22 mouse cellular contexts compared by ENCODE assay signal in genomic region chr6:24600726-24601125, GRCm38 (mm10). TPM values are rescaled to one million over a fixed set of nuclear protein-coding genes. Genes with fewer than 3 reads are reported as not detected.
"Had no signal": no experiment of that assay in that cellular context is flagged by ENCODE, and none has a peak within 500 bp of the region (broad histone marks: within the 10 kb centered on the region; RNA-seq: fewer than 3 reads in every experiment).

No protein-coding gene starts in this region.

- DNase-seq: kidney, postnatal 36 days; layer of hippocampus, adult 9-11 months; layer of hippocampus, postnatal 36 days; left cerebral cortex, postnatal 4 days; lung, adult 18-20 months; lung, postnatal 36 days; retina, postnatal 1 day; right cerebral cortex, postnatal 4 days; spleen, adult 18-20 months; thymus, adult 18-20 months; thymus, postnatal 14 days had no signal

- H3K9ac ChIP-seq: limb, embryonic 13.5 days; liver, embryonic 14.5 days; midbrain, embryonic 15.5 days; neural tube, embryonic 13.5 days had no signal

- H3K27ac ChIP-seq: kidney, postnatal 0 days; limb, embryonic 13.5 days; liver, embryonic 14.5 days; midbrain, embryonic 15.5 days; neural tube, embryonic 13.5 days had no signal

- H3K4me3 ChIP-seq: limb, embryonic 13.5 days; midbrain, embryonic 15.5 days; neural tube, embryonic 13.5 days had no signal

- ATAC-seq: midbrain, embryonic 15.5 days had no signal

- H3K27me3 ChIP-seq: limb, embryonic 13.5 days; midbrain, embryonic 15.5 days; neural tube, embryonic 13.5 days had no signal

- H3K4me2 ChIP-seq: limb, embryonic 13.5 days; midbrain, embryonic 15.5 days; neural tube, embryonic 13.5 days had no signal

- H3K9me3 ChIP-seq: limb, embryonic 13.5 days; midbrain, embryonic 15.5 days; neural tube, embryonic 13.5 days had no signal

- H3K36me3 ChIP-seq: limb, embryonic 13.5 days; midbrain, embryonic 15.5 days; neural tube, embryonic 13.5 days had no signal

- H3K4me1 ChIP-seq: limb, embryonic 13.5 days; midbrain, embryonic 15.5 days; neural tube, embryonic 13.5 days had no signal

RNA-seq across cellular contexts. Expression of gene Lmod2, which starts 3.2 kb away (rescaled TPM):
- total RNA-seq: layer of hippocampus, adult 18-20 months; layer of hippocampus, postnatal 36 days; left cerebral cortex, postnatal 4 days; megakaryocyte progenitor cell, adult 5-6 weeks; monocyte, adult 5-6 weeks had no signal
- polyA plus RNA-seq: kidney, postnatal 0 days; liver, adult 2 months; midbrain, embryonic 15.5 days; stomach, embryonic 14.5 days; urinary bladder, adult 2 months had no signal
